Mouse (Mus musculus) testis, adult 2 months (tissue): ENCODE data around the gene Gm14851. TPM values are rescaled to one million over a fixed set of nuclear protein-coding genes. Genes with fewer than 3 reads are reported as not detected.
"Not testable (repeated sequence)": the region's sequence is repeated elsewhere in the genome, so short reads cannot be mapped to it uniquely, and the experiment has no call there.

Source experiments
- H3K27ac ChIP-seq: fragments of 200-500 bp; 2 replicates; pipeline ENCODE4 v1.5.1; 2012; ENCODE audit warnings: low read depth, low read length; ENCODE audit not compliant: control insufficient read depth, insufficient read depth
- H3K27me3 ChIP-seq: fragments of 200-500 bp; 2 replicates; pipeline ENCODE4 v1.6.1; 2012; ENCODE audit warnings: mild to moderate bottlenecking, low read length, moderate library complexity; ENCODE audit not compliant: control insufficient read depth, insufficient read depth
- H3K36me3 ChIP-seq: fragments of 200-500 bp; 2 replicates; pipeline ENCODE4 v1.6.1; 2012; ENCODE audit warnings: mild to moderate bottlenecking, low read length; ENCODE audit not compliant: control insufficient read depth, insufficient read depth
- H3K4me1 ChIP-seq: fragments of 200-500 bp; 2 replicates; pipeline ENCODE4 v1.6.1; 2012; ENCODE audit warnings: low read length; ENCODE audit not compliant: control insufficient read depth, insufficient read depth
- H3K4me3 ChIP-seq: fragments of 200-500 bp; 2 replicates; pipeline ENCODE4 v1.5.1; 2012; ENCODE audit warnings: low read depth, mild to moderate bottlenecking, low read length, moderate library complexity, mixed read lengths; ENCODE audit not compliant: control insufficient read depth
- CTCF ChIP-seq: fragments of 200-500 bp; IDR thresholded peaks from 2 replicates; pipeline ENCODE4 v1.5.1; 2012; ENCODE audit warnings: low read depth, mild to moderate bottlenecking, inconsistent platforms, low read length, moderate library complexity; ENCODE audit not compliant: control insufficient read depth, insufficient read depth, insufficient replicate concordance
- POLR2A ChIP-seq: fragments of 200-500 bp; IDR thresholded peaks from 2 replicates; pipeline ENCODE4 v1.6.1; 2012; ENCODE audit warnings: low read depth, mild to moderate bottlenecking, inconsistent platforms, low read length, moderate library complexity; ENCODE audit not compliant: control insufficient read depth
- polyA plus RNA-seq: library from polyadenylated mRNA; depleted of rRNA; stranded (reverse); fragments of >200 nt; gene quantifications from 2 replicates; pipeline ENCODE4 v1.2.3, GENCODE M21; 2012; rRNA removed

Gene Gm14851
- polyA plus RNA-seq, result not detected in 2 replicates

GRCm38 (mm10) chr8:21095950-21096349 lies at the start of gene Gm14851:
Gene Gm14851, minus strand, starts transcription at chr8:21096050.
- not testable (repeated sequence) for H3K36me3 ChIP-seq, H3K4me1 ChIP-seq, H3K27me3 ChIP-seq, H3K4me3 ChIP-seq, H3K27ac ChIP-seq

DNA sequence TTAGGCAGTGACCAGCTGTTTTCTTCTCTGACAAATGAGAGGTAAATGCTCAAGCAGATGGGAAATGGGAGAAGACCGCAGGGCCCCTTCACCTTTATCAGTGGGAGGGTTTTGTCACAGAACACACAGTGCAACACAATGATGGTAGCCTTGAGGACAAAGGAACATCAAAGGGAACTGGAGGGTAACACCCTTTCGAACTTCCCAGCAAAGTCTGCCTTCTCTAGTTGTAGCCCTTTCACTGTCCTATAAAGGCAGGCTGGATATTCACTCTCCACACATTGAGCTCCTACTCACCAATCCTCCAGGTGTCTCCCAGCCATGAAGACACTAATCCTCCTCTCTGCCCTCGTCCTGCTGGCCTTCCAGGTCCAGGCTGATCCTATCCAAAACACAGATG lies 38.5 kb upstream of the Gm14851 start, which contains the start of gene Defa30:
TSS of gene Defa30 (plus strand) at position 301 of the 400 bp plus-strand sequence.
- not testable (repeated sequence) for H3K4me3 ChIP-seq, H3K4me1 ChIP-seq, H3K27me3 ChIP-seq, H3K27ac ChIP-seq, H3K36me3 ChIP-seq

GRCm38 (mm10) chr8:21093106-21093505 lies 2.7 kb downstream of the Gm14851 start:
- H3K27me3 ChIP-seq, result no peaks in the 10 kb centered on the region
- H3K4me3 ChIP-seq, result no peak overlapping the region
- H3K36me3 ChIP-seq, result no peaks in the 10 kb centered on the region
- no peaks in the 10 kb centered on the region for H3K4me1 ChIP-seq
- TF ChIP-seq CTCF (peak; percentile 13; the same call in 1 of the 2 replicates), POLR2A (no peak)
- H3K27ac ChIP-seq, result no peak overlapping the region

- not testable (repeated sequence) for H3K36me3 ChIP-seq, H3K4me3 ChIP-seq, H3K27ac ChIP-seq, H3K4me1 ChIP-seq, H3K27me3 ChIP-seq
These were observed 11.7 kb downstream of the Gm14851 start, which contains the start of gene Defa25 for GRCm38 (mm10) chr8:21084142-21084541. Gene Defa25, plus strand, starts transcription at chr8:21084442.

GRCm38 (mm10) chr8:21064738-21065137 lies 31.1 kb downstream of the Gm14851 start, which contains the start of gene Defa35:
Gene Defa35, plus strand, starts transcription at chr8:21065038.
- H3K4me1 ChIP-seq, H3K27me3 ChIP-seq: not testable (repeated sequence)

DNA sequence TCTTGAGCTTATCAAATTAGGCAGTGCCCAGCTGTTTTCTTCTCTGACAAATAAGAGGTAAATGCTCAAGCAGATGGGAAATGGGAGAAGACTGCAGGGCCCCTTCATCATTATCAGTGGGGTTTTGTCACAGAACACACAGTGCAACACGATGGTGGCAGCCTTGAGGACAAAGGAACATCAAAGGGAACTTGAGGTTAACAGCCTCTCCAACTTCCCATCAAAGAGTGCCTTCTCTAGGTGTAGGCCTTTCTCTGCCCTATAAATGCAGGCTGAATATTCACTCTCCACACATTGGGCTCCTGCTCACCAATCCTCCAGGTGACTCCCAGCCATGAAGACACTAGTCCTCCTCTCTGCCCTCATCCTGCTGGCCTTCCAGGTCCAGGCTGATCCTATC lies 41.1 kb downstream of the Gm14851 start, which contains the start of gene Defa23:
TSS of gene Defa23 (plus strand) at position 301 of the 400 bp plus-strand sequence.
- not testable (repeated sequence) for H3K4me3 ChIP-seq, H3K27me3 ChIP-seq, H3K36me3 ChIP-seq, H3K4me1 ChIP-seq, H3K27ac ChIP-seq

More at GRCm38 (mm10) chr8:21064738-21065137, 31.1 kb downstream of the Gm14851 start, which contains the start of gene Defa35:
- H3K4me3 ChIP-seq, H3K27ac ChIP-seq, H3K36me3 ChIP-seq: not testable (repeated sequence)

Other genes with a start within 250 kb of the Gm14851 start
- 263 and 318 TPM in 2 replicates for gene Defb33, start 203.4 kb downstream of the Gm14851 start, polyA plus RNA-seq
- gene Gm15056, start 193.4 kb downstream of the Gm14851 start, polyA plus RNA-seq, result 0.32 TPM in 1 of 2 replicates, not detected in the other
- gene Gm6040, start 174.0 kb downstream of the Gm14851 start, polyA plus RNA-seq, result 0.64 TPM in 1 of 2 replicates, not detected in the other
- 14.3 TPM in 1 of 2 replicates, not detected in the other for gene AY761185, start 151.3 kb downstream of the Gm14851 start, polyA plus RNA-seq
- 0.43 TPM in 1 of 2 replicates, not detected in the other for gene Defa21, start 70.5 kb downstream of the Gm14851 start, polyA plus RNA-seq
- 0.40 and 0.47 TPM in 2 replicates for gene Defa23, start 41.0 kb downstream of the Gm14851 start, polyA plus RNA-seq
- not detected in 2 replicates for gene Defa35, start 31.0 kb downstream of the Gm14851 start, polyA plus RNA-seq
- gene Defa25, start 11.6 kb downstream of the Gm14851 start, polyA plus RNA-seq, result not detected in 2 replicates
- not detected in 2 replicates for gene Defa30, start 38.6 kb upstream of the Gm14851 start, polyA plus RNA-seq
- gene Defa22, start 66.2 kb upstream of the Gm14851 start, polyA plus RNA-seq, result 0.85 TPM in 1 of 2 replicates, not detected in the other
- gene Defa31, start 95.6 kb upstream of the Gm14851 start, polyA plus RNA-seq, result not detected in 2 replicates
- not detected in 2 replicates for gene Gm15293, start 105.5 kb upstream of the Gm14851 start, polyA plus RNA-seq
- gene Gm15292, start 153.7 kb upstream of the Gm14851 start, polyA plus RNA-seq, result not detected in 2 replicates
- not detected in 2 replicates for gene Defa27, start 219.5 kb upstream of the Gm14851 start, polyA plus RNA-seq
- gene Defa29, start 231.0 kb upstream of the Gm14851 start, polyA plus RNA-seq, result 4.2 and 7.3 TPM in 2 replicates